Mouse (Mus musculus) CH12.LX (cell line): ENCODE measurements at regions not wholly inside any gene's neighbourhood (a gene's known extent, or its start where the extent isn't known, plus 50 kb on each side); places are given as distances from the start of the nearest gene placed in this dataset.

Experiments used
- DNase-seq: peaks from one replicate; pipeline ENCODE4 v3.0.0-alpha.2; 2013; ENCODE audit errors: extremely low read depth
- H3K27ac ChIP-seq: 2 replicates; pipeline ENCODE4 v1.5.1; 2012; ENCODE audit warnings: low read depth, mild to moderate bottlenecking, control low read depth, moderate library complexity; ENCODE audit not compliant: insufficient read depth
- H3K27me3 ChIP-seq: replicated peaks from 2 replicates; pipeline ENCODE3; 2012; ENCODE audit warnings: inconsistent platforms
- H3K36me3 ChIP-seq, 2 experiments: replicated peaks in 1 of 2; 2 replicates each; pipeline versions ENCODE3 to v1.6.1; 2012; ENCODE audit warnings: inconsistent platforms in 1 of 2, low read length in 1 of 2, mild to moderate bottlenecking in 1 of 2, mixed read lengths in 1 of 2, moderate library complexity in 1 of 2; ENCODE audit not compliant: control insufficient read depth in 1 of 2, insufficient read depth in 1 of 2
- H3K4me1 ChIP-seq, 2 experiments: 2 replicates each; pipeline ENCODE4 v1.6.1; 2012; ENCODE audit warnings: inconsistent platforms in 1 of 2, moderate library complexity in 1 of 2; ENCODE audit not compliant: insufficient read depth in 2 of 2, control insufficient read depth in 1 of 2
- H3K4me2 ChIP-seq: 2 replicates; pipeline ENCODE4 v1.6.1; 2012; ENCODE audit warnings: low read depth, mild to moderate bottlenecking, control low read depth; ENCODE audit not compliant: poor library complexity, insufficient read depth, severe bottlenecking
- H3K4me3 ChIP-seq, 3 experiments: fragments of 150-350 bp in 1 of 3; sonication (generic) in 1 of 3; replicated peaks in 1 of 3; 2 replicates each; pipeline versions ENCODE3 to v1.5.1; 2011 to 2012; ENCODE audit warnings: low read depth in 2 of 3, low read length in 2 of 3, mild to moderate bottlenecking in 2 of 3, moderate library complexity in 2 of 3, control low read depth in 1 of 3, improper control_type of control experiment in 1 of 3, inconsistent platforms in 1 of 3, mixed read lengths in 1 of 3; ENCODE audit not compliant: poor library complexity in 1 of 3
- H3K79me2 ChIP-seq: replicated peaks from 2 replicates; pipeline ENCODE4 v1.6.1; 2012; ENCODE audit warnings: mild to moderate bottlenecking, moderate library complexity; ENCODE audit not compliant: control insufficient read depth, poor library complexity, insufficient read depth, severe bottlenecking; ENCODE audit errors: extremely low read depth
- H3K9ac ChIP-seq: 2 replicates; pipeline ENCODE4 v1.6.1; 2012; ENCODE audit warnings: low read depth, mild to moderate bottlenecking, control low read depth, moderate library complexity; ENCODE audit not compliant: insufficient read depth
- H3K9me3 ChIP-seq: replicated peaks from 2 replicates; pipeline ENCODE3; 2012; ENCODE audit warnings: low read length, inconsistent platforms, mixed read lengths
- BHLHE40 ChIP-seq: IDR thresholded peaks from 2 replicates; pipeline ENCODE4 v1.6.1; 2011; ENCODE audit warnings: mild to moderate bottlenecking, low read depth, low read length, improper control_type of control experiment
- CTCF ChIP-seq, 2 experiments: IDR thresholded peaks in 1 of 2; conservative IDR thresholded peaks in 1 of 2; 2 replicates each; pipeline ENCODE4 v1.5.1; 2011 to 2012; ENCODE audit warnings: low read depth in 2 of 2, low read length in 2 of 2, improper control_type of control experiment in 1 of 2, inconsistent platforms in 1 of 2, mild to moderate bottlenecking in 1 of 2, moderate library complexity in 1 of 2
- ELF1 ChIP-seq: IDR thresholded peaks from 2 replicates; pipeline ENCODE4 v1.6.1; 2014; ENCODE audit warnings: low read depth, mild to moderate bottlenecking, inconsistent platforms, low read length, improper control_type of control experiment
- EP300 ChIP-seq: IDR thresholded peaks from 2 replicates; pipeline ENCODE4 v1.6.1; 2011; ENCODE audit warnings: low read length, improper control_type of control experiment
- ETS1 ChIP-seq: conservative IDR thresholded peaks from 2 replicates; pipeline ENCODE4 v1.6.1; 2012; ENCODE audit warnings: low read depth, mild to moderate bottlenecking, inconsistent platforms, low read length, improper control_type of control experiment, moderate library complexity
- HCFC1 ChIP-seq: IDR thresholded peaks from 2 replicates; pipeline ENCODE4 v1.6.1; 2012; ENCODE audit warnings: low read depth, mild to moderate bottlenecking, inconsistent platforms, low read length, improper control_type of control experiment
- IRF4 ChIP-seq: IDR thresholded peaks from 2 replicates; pipeline ENCODE4 v1.6.1; 2014; ENCODE audit warnings: low read depth, mild to moderate bottlenecking, inconsistent platforms, low read length, improper control_type of control experiment
- JUND ChIP-seq: conservative IDR thresholded peaks from 2 replicates; pipeline ENCODE4 v1.6.1; 2011; ENCODE audit warnings: low read depth, low read length, improper control_type of control experiment
- MAX ChIP-seq: IDR thresholded peaks from 2 replicates; pipeline ENCODE4 v1.6.1; 2011; ENCODE audit warnings: low read length, improper control_type of control experiment
- MEF2A ChIP-seq: IDR thresholded peaks from 2 replicates; pipeline ENCODE4 v1.6.1; 2014; ENCODE audit warnings: low read depth, mild to moderate bottlenecking, inconsistent platforms, low read length, improper control_type of control experiment, borderline replicate concordance
- MXI1 ChIP-seq: IDR thresholded peaks from 2 replicates; pipeline ENCODE4 v1.6.1; 2011; ENCODE audit warnings: mild to moderate bottlenecking, low read depth, low read length, improper control_type of control experiment
- MYC ChIP-seq: IDR thresholded peaks from 2 replicates; pipeline ENCODE4 v1.6.1; 2011; ENCODE audit warnings: low read depth, mild to moderate bottlenecking, improper control_type of control experiment, low read length
- NELFE ChIP-seq: IDR thresholded peaks from 2 replicates; pipeline ENCODE4 v1.6.1; 2011; ENCODE audit warnings: low read depth, low read length, improper control_type of control experiment
- NRF1 ChIP-seq: IDR thresholded peaks from 2 replicates; pipeline ENCODE4 v1.6.1; 2014; ENCODE audit warnings: low read depth, mild to moderate bottlenecking, inconsistent platforms, low read length, improper control_type of control experiment, moderate library complexity
- PAX5 ChIP-seq: IDR thresholded peaks from 2 replicates; pipeline ENCODE4 v1.6.1; 2012; ENCODE audit warnings: low read length, inconsistent platforms, mixed read lengths
- POLR2A ChIP-seq: IDR thresholded peaks from 2 replicates; pipeline ENCODE4 v1.6.1; 2011; ENCODE audit warnings: low read depth, mild to moderate bottlenecking, improper control_type of control experiment, low read length
- RCOR1 ChIP-seq: conservative IDR thresholded peaks from 2 replicates; pipeline ENCODE4 v1.6.1; 2012; ENCODE audit warnings: low read depth, mild to moderate bottlenecking, inconsistent platforms, low read length, improper control_type of control experiment
- SMC3 ChIP-seq: IDR thresholded peaks from 2 replicates; pipeline ENCODE4 v1.6.1; 2011; ENCODE audit warnings: low read depth, low read length, improper control_type of control experiment
- TCF12 ChIP-seq: IDR thresholded peaks from 2 replicates; pipeline ENCODE4 v1.6.1; 2014; ENCODE audit warnings: low read depth, mild to moderate bottlenecking, inconsistent platforms, low read length, improper control_type of control experiment
- UBTF ChIP-seq: IDR thresholded peaks from 2 replicates; pipeline ENCODE4 v1.6.1; 2012; ENCODE audit warnings: low read depth, mild to moderate bottlenecking, inconsistent platforms, low read length, improper control_type of control experiment, moderate library complexity
- USF1 ChIP-seq: IDR thresholded peaks from 2 replicates; pipeline ENCODE4 v1.6.1; 2014; ENCODE audit warnings: low read depth, mild to moderate bottlenecking, inconsistent platforms, low read length, improper control_type of control experiment
- ZC3H11A ChIP-seq: IDR thresholded peaks from 2 replicates; pipeline ENCODE4 v1.6.1; 2012; ENCODE audit warnings: low read depth, mild to moderate bottlenecking, inconsistent platforms, low read length, improper control_type of control experiment
- ZMIZ1 ChIP-seq: IDR thresholded peaks from 2 replicates; pipeline ENCODE4 v1.6.1; 2012; ENCODE audit warnings: low read depth, mild to moderate bottlenecking, inconsistent platforms, low read length, improper control_type of control experiment
- ZNF384 ChIP-seq: IDR thresholded peaks from 2 replicates; pipeline ENCODE4 v1.6.1; 2012; ENCODE audit warnings: low read depth, low read length, improper control_type of control experiment, inconsistent platforms
- dilution Hi-C: fragments of 300-500 bp; cut with MboI; formaldehyde crosslinking; loops from 2 replicates; pipeline ENCODE4 v1.14.3; 2020; ENCODE audit warnings: low sequenced_read_pairs; ENCODE audit not compliant: extremely low pct_unique_long_range_greater_than_20kb, extremely low pct_ligation_motif_present
- in situ Hi-C: fragments of 300-500 bp; cut with MboI; formaldehyde crosslinking; loops from 3 replicates; pipeline ENCODE4 v1.14.3; 2019; ENCODE audit warnings: low sequenced_read_pairs, low pct_ligation_motif_present, low pct_unique_long_range_greater_than_20kb, mixed read lengths

DNA sequence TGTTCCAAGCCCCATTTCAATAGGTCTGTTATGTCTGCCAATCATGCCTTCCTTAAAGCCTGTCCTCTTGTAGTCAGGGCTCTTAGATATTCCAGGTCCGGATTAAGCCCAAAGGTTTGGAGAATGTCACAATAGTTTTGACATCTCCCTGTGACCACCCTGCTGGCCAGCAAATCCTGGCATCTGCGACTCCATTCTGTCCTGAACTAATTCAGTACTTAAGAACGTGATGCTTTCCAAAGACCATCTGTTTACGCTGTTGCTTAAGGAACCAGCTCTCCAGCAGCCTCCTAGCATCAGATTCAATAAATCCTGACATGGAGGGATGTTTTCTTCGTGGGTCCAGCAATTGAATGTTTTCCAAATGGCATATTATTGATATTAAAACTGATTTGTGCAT, 132.7 kb upstream of the Ctbp2 start:
- Histone ChIP-seq H3K4me1 (no peaks in the 10 kb centered on the region), H3K36me3 (no peaks in the 10 kb centered on the region), H3K9ac (no peak overlapping the region), H3K27me3 (peaks cover 71% of the 10 kb centered on the region), H3K9me3 (no peaks in the 10 kb centered on the region), H3K4me2 (no peak overlapping the region), H3K4me3 (no peak overlapping the region), H3K79me2 (no peaks in the 10 kb centered on the region), H3K27ac (no peak overlapping the region)
- DNase-seq, result no peak
- in situ Hi-C loops, result no loop called here
- no peak for TF ChIP-seq TCF12
- no peak for TF ChIP-seq IRF4
- TF ChIP-seq ZNF384, result no peak
- TF ChIP-seq BHLHE40, result no peak
- TF ChIP-seq MXI1, result no peak
- TF ChIP-seq MAX, result no peak
- TF ChIP-seq POLR2A, result no peak
- no peak for TF ChIP-seq ETS1
- no peak for TF ChIP-seq UBTF
- TF ChIP-seq CTCF (conservative IDR thresholded peaks at IDR 0.05 in 1 of 2, IDR thresholded peaks at IDR 0.05 in 1 of 2; ENCODE audit: low read depth in 2 of 2, low read length in 2 of 2), result no peak
- TF ChIP-seq PAX5, result no peak
- no peak for TF ChIP-seq EP300
- TF ChIP-seq MEF2A, result no peak
- TF ChIP-seq RCOR1, result no peak
- no peak for TF ChIP-seq MYC
- dilution Hi-C loops, result no loop called here

DNA sequence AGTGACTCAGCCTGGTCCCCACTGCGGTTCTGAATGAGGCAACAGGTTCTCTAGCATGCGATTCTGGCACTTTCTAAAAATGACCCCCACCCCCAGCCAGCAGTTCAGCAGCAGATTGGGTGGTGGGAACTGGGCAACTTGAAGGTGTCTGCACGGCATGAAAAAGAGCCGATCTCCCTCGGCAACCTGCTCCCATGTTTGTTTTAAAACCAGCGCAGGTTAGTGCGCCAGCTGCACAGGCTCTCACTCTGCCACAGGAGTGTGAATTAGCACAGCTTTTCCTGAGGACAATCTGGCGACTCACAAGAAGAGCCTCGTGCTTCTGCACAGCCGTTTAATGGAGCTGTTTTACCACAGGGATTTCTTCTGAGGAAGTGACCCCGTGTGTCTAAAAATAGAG, 120.4 kb upstream of the Ctbp2 start:
- Histone ChIP-seq H3K27me3 (peaks cover 75% of the 10 kb centered on the region), H3K9me3 (no peaks in the 10 kb centered on the region), H3K4me3 (no peak overlapping the region), H3K9ac (no peak overlapping the region), H3K27ac (no peak overlapping the region), H3K79me2 (no peaks in the 10 kb centered on the region), H3K4me2 (no peak overlapping the region), H3K36me3 (no peaks in the 10 kb centered on the region)
- in situ Hi-C loops, result no loop called here
- no peak for DNase-seq
- TF ChIP-seq ZC3H11A (no peak), ELF1 (no peak), MAX (no peak), TCF12 (no peak), ETS1 (no peak), NRF1 (no peak), JUND (no peak), HCFC1 (no peak), ZMIZ1 (no peak), SMC3 (no peak), USF1 (no peak), NELFE (no peak), MXI1 (no peak), CTCF (conservative IDR thresholded peaks at IDR 0.05 in 1 of 2, IDR thresholded peaks at IDR 0.05 in 1 of 2; ENCODE audit: low read depth in 2 of 2, low read length in 2 of 2) (no peak)
- TF ChIP-seq, all 38 proteins: peak for 0
- no peaks in the 10 kb centered on the region for H3K4me1 ChIP-seq
- dilution Hi-C loops, result no loop called here
